Mouse (Mus musculus) testis, adult 2 months (tissue): ENCODE data around the gene Gm1604a. TPM values are rescaled to one million over a fixed set of nuclear protein-coding genes. Genes with fewer than 3 reads are reported as not detected.
"Not testable (repeated sequence)": the region's sequence is repeated elsewhere in the genome, so short reads cannot be mapped to it uniquely, and the experiment has no call there.

ENCODE experiments used
- H3K27ac ChIP-seq: fragments of 200-500 bp; 2 replicates; pipeline ENCODE4 v1.5.1; 2012; ENCODE audit warnings: low read depth, low read length; ENCODE audit not compliant: control insufficient read depth, insufficient read depth
- H3K27me3 ChIP-seq: fragments of 200-500 bp; 2 replicates; pipeline ENCODE4 v1.6.1; 2012; ENCODE audit warnings: mild to moderate bottlenecking, low read length, moderate library complexity; ENCODE audit not compliant: control insufficient read depth, insufficient read depth
- H3K36me3 ChIP-seq: fragments of 200-500 bp; 2 replicates; pipeline ENCODE4 v1.6.1; 2012; ENCODE audit warnings: mild to moderate bottlenecking, low read length; ENCODE audit not compliant: control insufficient read depth, insufficient read depth
- H3K4me1 ChIP-seq: fragments of 200-500 bp; 2 replicates; pipeline ENCODE4 v1.6.1; 2012; ENCODE audit warnings: low read length; ENCODE audit not compliant: control insufficient read depth, insufficient read depth
- H3K4me3 ChIP-seq: fragments of 200-500 bp; 2 replicates; pipeline ENCODE4 v1.5.1; 2012; ENCODE audit warnings: low read depth, mild to moderate bottlenecking, low read length, moderate library complexity, mixed read lengths; ENCODE audit not compliant: control insufficient read depth
- polyA plus RNA-seq: library from polyadenylated mRNA; depleted of rRNA; stranded (reverse); fragments of >200 nt; gene quantifications from 2 replicates; pipeline ENCODE4 v1.2.3, GENCODE M21; 2012

Gene Gm1604a
- polyA plus RNA-seq, 1 experiment, result not detected

DNA sequence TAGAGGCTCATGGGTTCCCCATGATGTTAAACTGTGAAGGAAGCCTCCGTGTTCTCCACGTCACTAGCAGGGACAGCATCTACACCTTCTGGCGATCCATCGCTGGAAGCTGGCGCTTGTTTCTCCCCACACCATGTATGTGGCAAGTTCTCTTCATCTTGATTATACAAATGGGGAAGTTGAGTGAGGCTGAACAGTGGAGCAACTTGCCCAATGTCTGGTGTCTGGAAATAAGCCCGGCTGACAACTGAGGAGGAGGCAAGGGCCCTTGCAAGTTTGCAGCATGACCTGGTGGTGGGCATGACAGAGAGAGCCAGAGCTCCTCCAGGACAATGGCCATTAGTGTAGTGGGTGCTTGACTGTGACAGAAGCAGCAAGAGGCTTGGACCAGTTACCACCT is 50.2 kb downstream of the Gm1604a start:
- not testable (repeated sequence) for H3K4me3 ChIP-seq, H3K36me3 ChIP-seq, H3K27me3 ChIP-seq, H3K4me1 ChIP-seq, H3K27ac ChIP-seq

- not testable (repeated sequence) for H3K27me3 ChIP-seq, H3K27ac ChIP-seq, H3K36me3 ChIP-seq, H3K4me3 ChIP-seq, H3K4me1 ChIP-seq
Observed at GRCm38 (mm10) chr17:7079558-7079957, 54.2 kb downstream of the Gm1604a start.

DNA sequence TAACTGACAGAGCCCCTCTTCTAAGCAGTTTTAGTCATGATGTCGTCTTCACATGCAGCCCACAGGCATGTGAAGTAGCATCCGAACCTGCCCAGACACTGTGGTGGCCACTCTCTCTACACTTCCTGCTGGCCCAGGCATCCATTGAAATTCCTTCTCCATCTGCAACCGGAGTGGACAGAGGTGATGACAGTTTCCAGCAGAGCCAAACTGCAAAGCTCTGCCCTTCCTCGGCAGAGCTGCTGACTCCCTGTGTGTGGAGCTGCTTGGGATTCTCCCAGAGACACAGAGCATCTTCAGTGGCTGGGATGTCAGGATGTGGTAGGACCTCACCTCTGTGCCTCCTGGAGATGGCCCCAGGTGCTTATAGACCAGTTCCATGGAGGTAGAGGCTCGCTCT is 59.2 kb downstream of the Gm1604a start:
- H3K36me3 ChIP-seq, H3K4me1 ChIP-seq, H3K27ac ChIP-seq, H3K27me3 ChIP-seq, H3K4me3 ChIP-seq: not testable (repeated sequence)

- H3K4me1 ChIP-seq, H3K36me3 ChIP-seq, H3K27ac ChIP-seq, H3K27me3 ChIP-seq, H3K4me3 ChIP-seq: not testable (repeated sequence)
Observed at GRCm38 (mm10) chr17:7085469-7086168, 60.3 kb downstream of the Gm1604a start.

GRCm38 (mm10) chr17:7086836-7087235 is 61.5 kb downstream of the Gm1604a start:
- H3K36me3 ChIP-seq, H3K4me1 ChIP-seq, H3K27ac ChIP-seq, H3K4me3 ChIP-seq, H3K27me3 ChIP-seq: not testable (repeated sequence)

DNA sequence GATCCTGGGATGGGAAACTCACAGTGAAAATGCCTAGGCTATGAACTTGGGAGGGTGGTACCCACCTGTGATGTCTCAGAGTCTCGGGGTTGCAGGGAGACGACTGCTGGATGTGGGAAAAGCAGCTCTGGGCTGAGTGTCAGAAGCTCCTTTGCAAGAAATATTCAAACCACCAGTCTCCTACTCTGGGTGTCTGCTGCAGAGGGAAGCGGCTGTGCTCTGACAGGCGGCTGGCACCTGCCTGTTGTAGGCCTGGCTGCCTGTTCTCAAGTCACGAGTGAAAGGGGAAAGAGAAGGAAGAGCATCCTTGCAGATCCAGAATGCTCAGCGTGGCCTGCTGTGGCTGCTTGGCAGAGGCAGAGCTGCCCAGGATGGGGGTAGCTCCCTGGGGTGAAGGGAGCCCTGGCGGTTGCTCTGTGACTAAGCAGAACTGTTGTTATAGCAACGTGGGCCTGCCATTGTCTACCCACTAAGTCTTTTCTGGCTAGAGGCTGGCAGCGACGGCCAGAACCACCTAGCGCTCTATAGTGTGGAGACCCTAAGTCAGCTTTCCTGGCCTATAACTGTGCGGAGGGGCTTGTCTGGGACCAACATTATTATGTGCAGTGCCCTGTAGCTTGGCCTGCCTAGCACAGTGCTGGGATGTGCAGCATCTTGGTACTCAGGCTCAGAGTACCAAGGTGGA is 72.6 kb downstream of the Gm1604a start:
- H3K27me3 ChIP-seq, H3K36me3 ChIP-seq, H3K27ac ChIP-seq, H3K4me1 ChIP-seq, H3K4me3 ChIP-seq: not testable (repeated sequence)

DNA sequence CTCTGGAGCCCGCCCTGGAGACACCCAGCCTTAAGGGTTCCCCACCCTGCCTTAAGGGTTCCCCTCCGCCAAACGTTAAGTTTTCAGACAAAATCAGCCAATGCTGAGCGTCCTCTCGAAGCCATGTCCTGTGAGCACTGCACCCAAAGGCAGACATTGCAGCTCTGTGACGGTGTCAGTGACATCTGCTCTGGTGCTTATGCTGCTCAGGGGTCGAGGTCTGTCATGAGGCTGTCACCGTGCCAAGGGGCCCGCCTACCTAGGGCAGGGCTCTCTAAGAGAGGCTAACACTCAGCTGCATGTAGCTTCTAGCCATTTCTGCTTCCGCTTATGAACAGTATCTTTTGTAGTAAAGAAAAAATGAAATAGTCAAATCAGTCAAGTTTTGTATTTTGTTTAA is 73.7 kb downstream of the Gm1604a start:
- H3K4me3 ChIP-seq, H3K4me1 ChIP-seq, H3K36me3 ChIP-seq, H3K27me3 ChIP-seq, H3K27ac ChIP-seq: not testable (repeated sequence)

DNA sequence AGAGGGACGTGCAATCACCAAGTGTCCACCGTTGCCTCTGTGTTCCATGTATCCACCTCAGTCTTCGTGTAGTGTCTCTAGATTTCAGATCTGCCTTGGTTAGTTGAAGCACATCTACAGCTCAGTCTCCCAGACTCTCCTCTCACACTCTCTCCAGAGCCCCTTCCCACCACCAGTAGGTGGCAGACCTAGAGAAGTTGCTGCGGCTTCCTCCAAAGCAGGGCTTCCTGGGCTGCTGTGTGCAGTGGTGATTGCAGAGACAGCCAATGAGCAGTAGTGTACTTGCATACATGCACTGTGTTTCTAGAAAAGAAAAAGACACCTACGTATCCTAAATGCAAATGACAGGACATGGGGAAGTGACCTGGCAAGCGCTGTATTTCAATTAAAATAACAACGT is 77.6 kb downstream of the Gm1604a start:
- H3K27me3 ChIP-seq, H3K4me3 ChIP-seq, H3K4me1 ChIP-seq, H3K36me3 ChIP-seq, H3K27ac ChIP-seq: not testable (repeated sequence)

DNA sequence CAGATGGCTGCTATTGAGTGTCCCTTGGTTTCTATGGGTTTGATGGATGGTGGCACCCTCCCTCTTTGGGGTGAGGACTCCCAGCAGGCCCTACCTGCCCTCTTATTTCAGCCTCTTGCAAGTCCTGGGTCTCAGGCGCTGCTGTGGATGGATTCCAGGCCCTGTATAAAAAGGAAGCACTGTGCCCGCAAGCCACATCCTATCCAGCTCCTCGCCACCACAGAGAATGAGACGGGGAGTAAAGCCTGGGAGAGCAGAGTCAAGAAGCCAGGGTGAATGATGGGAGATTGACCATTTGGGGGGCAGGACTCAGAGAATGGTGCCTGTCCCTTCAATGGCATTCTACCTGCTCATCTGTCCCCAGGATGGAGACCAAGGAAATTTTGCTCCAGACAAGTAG is 86.3 kb downstream of the Gm1604a start:
- H3K4me3 ChIP-seq, H3K27me3 ChIP-seq, H3K36me3 ChIP-seq, H3K4me1 ChIP-seq, H3K27ac ChIP-seq: not testable (repeated sequence)

GRCm38 (mm10) chr17:7116265-7116664 is 90.9 kb downstream of the Gm1604a start:
- not testable (repeated sequence) for H3K27ac ChIP-seq, H3K27me3 ChIP-seq, H3K36me3 ChIP-seq, H3K4me3 ChIP-seq, H3K4me1 ChIP-seq

GRCm38 (mm10) chr17:7120835-7121234 is 95.5 kb downstream of the Gm1604a start:
- H3K4me3 ChIP-seq, H3K27ac ChIP-seq, H3K27me3 ChIP-seq, H3K36me3 ChIP-seq, H3K4me1 ChIP-seq: not testable (repeated sequence)

- not testable (repeated sequence) for H3K27me3 ChIP-seq, H3K4me1 ChIP-seq, H3K4me3 ChIP-seq, H3K36me3 ChIP-seq, H3K27ac ChIP-seq
Observed at GRCm38 (mm10) chr17:7122554-7122953, 97.2 kb downstream of the Gm1604a start.
